Mouse (Mus musculus) embryonic facial prominence, embryonic 13.5 days (tissue): ENCODE results near the gene Rbfox1. TPM values are rescaled to one million over a fixed set of nuclear protein-coding genes. Genes with fewer than 3 reads are reported as not detected.

ENCODE experiments used
- ATAC-seq: fragments of 200-750 bp; cut with Nextera tagmentation; 2 replicates; pipeline ENCODE4 v1.8.0; 2017; ENCODE audit warnings: low read depth; ENCODE audit not compliant: insufficient number of reproducible peaks, insufficient read depth, low FRiP score, low TSS enrichment
- H3K27ac ChIP-seq: fragments of 300-500 bp; sonication (generic); 2 replicates; pipeline ENCODE4 v1.5.1; 2015; ENCODE audit warnings: moderate library complexity, mild to moderate bottlenecking, inconsistent platforms
- H3K27me3 ChIP-seq: fragments of 300-500 bp; sonication (generic); 2 replicates; pipeline ENCODE4 v1.6.1; 2015; ENCODE audit warnings: mild to moderate bottlenecking, inconsistent platforms
- H3K36me3 ChIP-seq: fragments of 300-500 bp; sonication (generic); 2 replicates; pipeline ENCODE4 v1.6.1; 2015; ENCODE audit warnings: mild to moderate bottlenecking, inconsistent platforms
- H3K4me1 ChIP-seq: fragments of 300-500 bp; sonication (generic); 2 replicates; pipeline ENCODE4 v1.6.1; 2015; ENCODE audit warnings: inconsistent platforms
- H3K4me2 ChIP-seq: fragments of 300-500 bp; sonication (generic); 2 replicates; pipeline ENCODE4 v1.6.1; 2015; ENCODE audit warnings: moderate library complexity, mild to moderate bottlenecking, inconsistent platforms
- H3K4me3 ChIP-seq: fragments of 300-500 bp; sonication (generic); 2 replicates; pipeline ENCODE4 v1.5.1; 2015; ENCODE audit warnings: mild to moderate bottlenecking, inconsistent platforms
- H3K9ac ChIP-seq: fragments of 300-500 bp; sonication (generic); 2 replicates; pipeline ENCODE4 v1.6.1; 2015; ENCODE audit warnings: mild to moderate bottlenecking, inconsistent platforms
- H3K9me3 ChIP-seq: fragments of 300-500 bp; sonication (generic); 2 replicates; pipeline ENCODE4 v1.6.1; 2016; ENCODE audit warnings: inconsistent platforms
- whole genome bisulfite sequencing: fragments of 180-500 bp; shearing (Covaris S2); methylation state at CpG from one replicate; pipeline ENCODE4 v1.1.7; 2015; ENCODE audit warnings: mixed read lengths; 5-methylcytosine and 5-hydroxymethylcytosine counted together
- polyA plus RNA-seq: library from polyadenylated mRNA; unstranded; fragments of >200 nt; fragmentation: Nextera tagmentation; extraction: Ambion mirVana; gene quantifications from 2 replicates; pipeline ENCODE4 v1.2.1, GENCODE M21; 2015

Rbfox1 gene
- polyA plus RNA-seq, 1 experiment from 2014 or later = 3.9 TPM

- H3K9ac ChIP-seq = no peak overlapping the region
- no peak overlapping the region for H3K27ac ChIP-seq
- H3K4me1 ChIP-seq = no peaks in the 10 kb centered on the region
- no peaks in the 10 kb centered on the region for H3K27me3 ChIP-seq
- ATAC-seq = no peak
- H3K4me2 ChIP-seq = no peak overlapping the region
- H3K36me3 ChIP-seq = no peaks in the 10 kb centered on the region
- no peak overlapping the region for H3K4me3 ChIP-seq
- WGBS = 73% methylated on average over 5 of the region's 5 CpGs
- H3K9me3 ChIP-seq = no peaks in the 10 kb centered on the region
Measured at GRCm38 (mm10) chr16:6100421-6100877, 215.3 kb downstream of the Rbfox1 start.

DNA sequence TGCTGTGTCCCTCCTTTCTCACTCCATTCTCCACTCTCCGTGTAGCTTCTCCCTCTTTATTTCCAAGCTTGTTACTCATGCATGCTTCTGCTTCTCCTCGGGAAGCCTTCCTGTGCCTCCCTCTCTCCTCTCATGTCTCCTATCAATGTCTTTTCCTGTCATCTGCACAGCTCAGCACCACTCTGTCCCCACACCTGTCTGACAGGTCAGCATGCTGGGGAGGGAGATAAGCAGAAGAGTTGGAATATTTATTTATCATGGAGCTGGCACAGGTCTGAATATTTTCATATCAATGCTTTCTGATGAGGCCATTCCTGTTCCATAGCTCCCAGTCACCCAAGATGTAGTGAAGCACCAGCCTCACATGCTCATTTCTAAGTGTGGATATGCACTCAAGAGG is 218.6 kb downstream of the Rbfox1 start:
- Histone ChIP-seq H3K9ac (no peak overlapping the region), H3K36me3 (no peaks in the 10 kb centered on the region), H3K9me3 (no peaks in the 10 kb centered on the region), H3K4me1 (no peaks in the 10 kb centered on the region), H3K27ac (no peak overlapping the region), H3K4me2 (no peak overlapping the region), H3K27me3 (no peaks in the 10 kb centered on the region), H3K4me3 (no peak overlapping the region)
- 77% methylated on average over 2 of the region's 2 CpGs for whole genome bisulfite sequencing
- ATAC-seq = no peak

GRCm38 (mm10) chr16:6110121-6110520 is 225.0 kb downstream of the Rbfox1 start:
- no peak for ATAC-seq
- H3K4me1 ChIP-seq = no peaks in the 10 kb centered on the region
- H3K4me2 ChIP-seq = no peak overlapping the region
- no peaks in the 10 kb centered on the region for H3K27me3 ChIP-seq
- H3K27ac ChIP-seq = no peak overlapping the region
- H3K9ac ChIP-seq = no peak overlapping the region
- no peak overlapping the region for H3K4me3 ChIP-seq
- no peaks in the 10 kb centered on the region for H3K9me3 ChIP-seq
- H3K36me3 ChIP-seq = no peaks in the 10 kb centered on the region
- WGBS = 92% methylated on average over 3 of the region's 3 CpGs

DNA sequence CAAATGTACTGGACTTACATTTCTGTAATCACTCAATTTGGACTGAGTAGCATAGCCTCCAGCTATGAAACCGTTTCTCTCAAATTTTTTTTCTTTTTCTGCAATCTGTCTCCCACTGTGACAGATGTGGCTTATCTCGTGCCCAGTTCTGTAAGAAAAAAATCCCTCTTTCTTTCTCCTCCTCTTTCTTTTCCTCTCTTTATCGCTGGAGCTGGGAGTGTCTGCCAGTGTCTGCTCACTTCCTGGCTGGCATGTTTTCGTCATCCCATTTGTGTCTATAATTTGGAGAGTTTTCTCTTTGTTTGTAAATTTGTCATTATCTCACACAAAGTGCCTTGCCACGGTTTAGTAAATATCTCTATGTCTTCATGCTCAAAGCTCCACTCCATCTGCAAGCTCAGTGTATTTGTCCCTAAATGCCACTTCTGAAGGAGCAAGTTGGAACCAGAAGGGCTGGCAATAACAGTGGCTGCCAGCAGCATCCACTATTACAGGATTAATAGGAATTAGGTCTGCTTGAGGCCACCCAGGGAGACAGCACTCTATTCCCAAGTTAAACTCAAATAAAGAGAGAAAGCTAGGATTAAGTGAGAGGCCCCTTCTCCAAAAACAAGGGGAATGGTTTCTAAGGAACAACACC is 228.8 kb downstream of the Rbfox1 start:
- no peak for ATAC-seq
- H3K9me3 ChIP-seq = no peaks in the 10 kb centered on the region
- H3K27ac ChIP-seq = no peak overlapping the region
- no peaks in the 10 kb centered on the region for H3K27me3 ChIP-seq
- no peak overlapping the region for H3K4me2 ChIP-seq
- 38% methylated on average over 5 of the region's 5 CpGs for WGBS
- H3K4me1 ChIP-seq = no peaks in the 10 kb centered on the region
- no peak overlapping the region for H3K4me3 ChIP-seq
- H3K36me3 ChIP-seq = no peaks in the 10 kb centered on the region
- no peak overlapping the region for H3K9ac ChIP-seq

- no peak overlapping the region for H3K4me3 ChIP-seq
- no peaks in the 10 kb centered on the region for H3K36me3 ChIP-seq
- H3K4me1 ChIP-seq = no peaks in the 10 kb centered on the region
- H3K9ac ChIP-seq = no peak overlapping the region
- no peak overlapping the region for H3K27ac ChIP-seq
- no peak for ATAC-seq
- no peak overlapping the region for H3K4me2 ChIP-seq
- H3K9me3 ChIP-seq = no peaks in the 10 kb centered on the region
- WGBS = 33% methylated on average over 1 of the region's 1 CpGs
- no peaks in the 10 kb centered on the region for H3K27me3 ChIP-seq
Measured at GRCm38 (mm10) chr16:6119472-6119871, 234.3 kb downstream of the Rbfox1 start.

DNA sequence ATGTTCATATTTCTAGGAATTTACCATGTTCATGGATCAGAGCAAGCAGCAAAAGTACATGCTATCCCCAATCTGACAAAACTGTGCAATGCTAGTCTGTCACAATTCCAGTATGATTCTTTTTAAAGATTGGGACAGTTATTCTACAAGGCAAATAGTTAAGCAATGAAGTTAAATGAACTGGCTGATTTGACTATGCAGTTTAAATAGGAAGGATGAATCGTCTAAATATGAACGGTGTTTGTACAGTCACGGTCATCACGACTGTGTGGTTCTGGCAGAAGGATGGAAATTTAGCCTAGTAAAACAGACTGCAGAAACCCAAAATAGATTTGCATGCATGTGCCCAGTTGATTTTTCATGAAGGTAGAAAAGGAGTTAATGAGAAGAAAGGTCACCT is 236.1 kb downstream of the Rbfox1 start:
- no peak overlapping the region for H3K4me2 ChIP-seq
- no peak overlapping the region for H3K4me3 ChIP-seq
- no peaks in the 10 kb centered on the region for H3K27me3 ChIP-seq
- 87% methylated on average over 4 of the region's 4 CpGs for WGBS
- no peaks in the 10 kb centered on the region for H3K4me1 ChIP-seq
- no peak for ATAC-seq
- H3K9me3 ChIP-seq = no peaks in the 10 kb centered on the region
- H3K27ac ChIP-seq = no peak overlapping the region
- H3K9ac ChIP-seq = no peak overlapping the region
- H3K36me3 ChIP-seq = no peaks in the 10 kb centered on the region

GRCm38 (mm10) chr16:6122859-6123258 is 237.7 kb downstream of the Rbfox1 start:
- 95% methylated on average over 22 of the region's 22 CpGs for WGBS
- Histone ChIP-seq H3K4me2 (no peak overlapping the region), H3K4me3 (no peak overlapping the region), H3K27me3 (no peaks in the 10 kb centered on the region), H3K36me3 (no peaks in the 10 kb centered on the region), H3K4me1 (no peaks in the 10 kb centered on the region), H3K9me3 (no peaks in the 10 kb centered on the region), H3K9ac (no peak overlapping the region), H3K27ac (no peak overlapping the region)
- ATAC-seq = no peak

DNA sequence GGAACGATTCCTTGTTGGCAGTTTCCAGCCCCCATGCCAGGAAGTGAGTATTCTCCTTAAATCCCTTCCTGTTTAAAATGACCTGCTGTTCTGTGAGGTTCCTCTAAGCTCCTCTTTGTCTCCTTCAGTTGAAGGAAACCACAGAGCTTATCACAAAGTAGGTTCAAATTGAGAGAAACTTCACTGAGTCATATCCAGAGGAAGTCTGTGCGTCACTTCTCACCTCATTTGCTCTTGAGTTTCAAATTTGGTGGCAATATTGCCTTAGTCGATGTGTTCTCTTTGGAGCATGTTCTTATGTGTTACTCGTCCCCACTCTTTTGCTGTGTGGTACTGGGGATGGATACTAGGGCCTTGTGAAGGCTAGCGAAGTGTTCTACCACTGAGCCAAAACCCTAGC is 243.2 kb downstream of the Rbfox1 start:
- ATAC-seq = no peak
- H3K36me3 ChIP-seq = no peaks in the 10 kb centered on the region
- no peaks in the 10 kb centered on the region for H3K27me3 ChIP-seq
- no peak overlapping the region for H3K27ac ChIP-seq
- H3K4me2 ChIP-seq = no peak overlapping the region
- no peak overlapping the region for H3K4me3 ChIP-seq
- 70% methylated on average over 5 of the region's 5 CpGs for WGBS
- H3K9ac ChIP-seq = no peak overlapping the region
- no peaks in the 10 kb centered on the region for H3K9me3 ChIP-seq
- H3K4me1 ChIP-seq = no peaks in the 10 kb centered on the region

GRCm38 (mm10) chr16:6135016-6135415 is 249.9 kb downstream of the Rbfox1 start:
- H3K27me3 ChIP-seq = no peaks in the 10 kb centered on the region
- ATAC-seq = no peak
- H3K9ac ChIP-seq = no peak overlapping the region
- no peaks in the 10 kb centered on the region for H3K4me1 ChIP-seq
- H3K36me3 ChIP-seq = no peaks in the 10 kb centered on the region
- no peaks in the 10 kb centered on the region for H3K9me3 ChIP-seq
- WGBS = 85% methylated on average over 7 of the region's 7 CpGs
- H3K27ac ChIP-seq = no peak overlapping the region
- no peak overlapping the region for H3K4me3 ChIP-seq
- H3K4me2 ChIP-seq = no peak overlapping the region

GRCm38 (mm10) chr16:6139432-6139831 is 254.3 kb downstream of the Rbfox1 start:
- H3K4me1 ChIP-seq = no peaks in the 10 kb centered on the region
- no peaks in the 10 kb centered on the region for H3K27me3 ChIP-seq
- H3K36me3 ChIP-seq = no peaks in the 10 kb centered on the region
- H3K27ac ChIP-seq = no peak overlapping the region
- no peak overlapping the region for H3K9ac ChIP-seq
- H3K4me3 ChIP-seq = no peak overlapping the region
- ATAC-seq = no peak
- no peaks in the 10 kb centered on the region for H3K9me3 ChIP-seq
- whole genome bisulfite sequencing = 83% methylated on average over 1 of the region's 1 CpGs
- H3K4me2 ChIP-seq = no peak overlapping the region

GRCm38 (mm10) chr16:6147957-6148356 is 262.8 kb downstream of the Rbfox1 start:
- Histone ChIP-seq H3K36me3 (no peaks in the 10 kb centered on the region), H3K4me2 (no peak overlapping the region), H3K4me1 (no peaks in the 10 kb centered on the region), H3K9ac (no peak overlapping the region), H3K27me3 (no peaks in the 10 kb centered on the region), H3K27ac (no peak overlapping the region), H3K4me3 (no peak overlapping the region), H3K9me3 (no peaks in the 10 kb centered on the region)
- ATAC-seq = no peak
- 77% methylated on average over 7 of the region's 7 CpGs for WGBS

- Histone ChIP-seq H3K9ac (no peak overlapping the region), H3K9me3 (no peaks in the 10 kb centered on the region), H3K4me1 (no peaks in the 10 kb centered on the region), H3K27ac (no peak overlapping the region), H3K27me3 (no peaks in the 10 kb centered on the region), H3K36me3 (no peaks in the 10 kb centered on the region), H3K4me3 (no peak overlapping the region), H3K4me2 (no peak overlapping the region)
- WGBS = 76% methylated on average over 4 of the region's 4 CpGs
- ATAC-seq = no peak
Measured at GRCm38 (mm10) chr16:6149345-6149744, 264.2 kb downstream of the Rbfox1 start.
